25 mouse cellular contexts compared by ENCODE assay signal in the genomic region with DNA sequence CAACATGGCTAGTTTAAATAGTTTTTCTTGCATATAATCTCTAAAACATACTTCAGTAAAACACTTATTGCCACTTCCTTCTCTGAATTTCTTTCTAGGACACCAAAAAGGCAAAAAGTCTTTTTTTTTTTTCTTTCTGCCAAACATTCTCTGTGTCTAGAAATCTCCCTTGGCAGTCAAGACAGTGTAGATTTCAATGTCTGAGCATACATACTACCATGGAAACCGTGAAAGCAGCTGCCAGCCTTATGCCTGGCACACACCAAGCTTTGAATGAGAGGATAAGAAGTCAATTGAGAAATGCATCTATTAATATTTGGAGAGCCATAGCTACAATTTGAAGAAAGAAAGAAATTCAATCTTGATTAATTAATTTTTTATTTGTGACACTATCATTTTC.
DNase-seq lines count a peak whose midpoint lies in the region; ATAC-seq lines count a peak whose summit lies in the region.
"Had no signal": no experiment of that assay in that cellular context is flagged by ENCODE, and none has a peak within 500 bp of the region (broad histone marks: within the 10 kb centered on the region; RNA-seq: fewer than 3 reads in every experiment).

No protein-coding gene starts in this region.

- H3K27ac ChIP-seq in forebrain, embryonic 15.5 days (replicated peaks) = no peak overlapping the region
- H3K27ac ChIP-seq in forebrain, embryonic 10.5 days = no peak overlapping the region
- H3K27ac ChIP-seq: gastrocnemius, adult 2 months; heart, embryonic 15.5 days; kidney, embryonic 15.5 days; limb, embryonic 13.5 days; liver, embryonic 12.5 days; midbrain, embryonic 12.5 days; neural tube, embryonic 12.5 days; stomach, postnatal 0 days had no signal

- no peaks in the 10 kb centered on the region for H3K9me3 ChIP-seq in forebrain, embryonic 15.5 days
- no peaks in the 10 kb centered on the region for H3K9me3 ChIP-seq in forebrain, embryonic 10.5 days
- H3K9me3 ChIP-seq: heart, embryonic 15.5 days; kidney, embryonic 15.5 days; limb, embryonic 13.5 days; liver, embryonic 12.5 days; midbrain, embryonic 12.5 days; neural tube, embryonic 12.5 days had no signal

- no peaks in the 10 kb centered on the region for H3K4me1 ChIP-seq in forebrain, embryonic 15.5 days
- no peaks in the 10 kb centered on the region for H3K4me1 ChIP-seq in forebrain, embryonic 10.5 days
- H3K4me1 ChIP-seq: heart, embryonic 15.5 days; kidney, embryonic 15.5 days; limb, embryonic 13.5 days; liver, embryonic 12.5 days; midbrain, embryonic 12.5 days; neural tube, embryonic 12.5 days had no signal

- H3K27me3 ChIP-seq in forebrain, embryonic 15.5 days = no peaks in the 10 kb centered on the region
- no peaks in the 10 kb centered on the region for H3K27me3 ChIP-seq in forebrain, embryonic 10.5 days (ENCODE audit: poor library complexity, severe bottlenecking)
- H3K27me3 ChIP-seq: heart, embryonic 15.5 days; kidney, embryonic 15.5 days; limb, embryonic 13.5 days; liver, embryonic 12.5 days; midbrain, embryonic 12.5 days; neural tube, embryonic 12.5 days had no signal

- no peaks in the 10 kb centered on the region for H3K36me3 ChIP-seq in forebrain, embryonic 15.5 days
- no peaks in the 10 kb centered on the region for H3K36me3 ChIP-seq in forebrain, embryonic 10.5 days (replicated peaks)
- H3K36me3 ChIP-seq: heart, embryonic 15.5 days; kidney, embryonic 15.5 days; limb, embryonic 13.5 days; liver, embryonic 12.5 days; midbrain, embryonic 12.5 days; neural tube, embryonic 12.5 days had no signal

- H3K4me2 ChIP-seq in forebrain, embryonic 15.5 days (replicated peaks) = no peak overlapping the region
- H3K4me2 ChIP-seq: heart, embryonic 15.5 days; kidney, embryonic 15.5 days; limb, embryonic 13.5 days; liver, embryonic 12.5 days; midbrain, embryonic 12.5 days; neural tube, embryonic 12.5 days had no signal

- H3K4me3 ChIP-seq in forebrain, embryonic 15.5 days = no peak overlapping the region
- H3K4me3 ChIP-seq in forebrain, embryonic 10.5 days = no peak overlapping the region
- H3K4me3 ChIP-seq: gastrocnemius, adult 2 months; heart, embryonic 15.5 days; kidney, embryonic 15.5 days; limb, embryonic 13.5 days; liver, embryonic 12.5 days; midbrain, embryonic 12.5 days; neural tube, embryonic 12.5 days had no signal

- H3K9ac ChIP-seq in forebrain, embryonic 15.5 days (replicated peaks) = no peak overlapping the region
- H3K9ac ChIP-seq: heart, embryonic 15.5 days; kidney, embryonic 15.5 days; limb, embryonic 13.5 days; liver, embryonic 12.5 days; midbrain, embryonic 12.5 days; neural tube, embryonic 12.5 days had no signal

- WGBS in forebrain, embryonic 15.5 days = 78% methylated on average over 1 of the region's 1 CpGs
- WGBS in forebrain, embryonic 10.5 days = 76% methylated on average over 1 of the region's 1 CpGs

- DNase-seq in forebrain, embryonic 10.5 days (ENCODE audit: extremely low spot score, low spot score) = no peak
- DNase-seq in layer of hippocampus, adult 18-20 months (ENCODE audit: low spot score in 2 of 2) = peak; percentile 3 to 17
- no peak for DNase-seq in layer of hippocampus, adult 9-10 months (ENCODE audit: low spot score)
- DNase-seq in right cerebral cortex, adult 18-20 months = peak; percentile 0
- no peak for DNase-seq in right cerebral cortex, postnatal 36 days (ENCODE audit: low spot score in 2 of 2)
- DNase-seq in brain, embryonic 18.5 days (ENCODE audit: low read depth, low spot score) = peak; percentile 26
- no peak for DNase-seq in lung, postnatal 25 days (ENCODE audit: low spot score)
- DNase-seq: cerebellum, adult 8-10 months; cerebellum, postnatal 36 days; embryo, embryonic 11 days; gastrocnemius, adult 2 months; heart, postnatal 36 days; kidney, postnatal 36 days; lung, adult 18-20 months; lung, postnatal 10 days had no signal

- 0 out of 2 replicates have a peak, but pooled peaks have one; percentile 71 for ATAC-seq in forebrain, embryonic 15.5 days (replicated peaks)
- ATAC-seq: hindbrain, embryonic 16.5 days; intestine, postnatal 0 days; liver, embryonic 12.5 days had no signal

Comparison
In these comparisons a context has a peak if more than half of its experiments do, and no peak if none do; other contexts are left out.
1. DNase-seq: peak in layer of hippocampus, adult 18-20 months (2 of 2), right cerebral cortex, adult 18-20 months (single experiment) and brain, embryonic 18.5 days (single experiment); none in forebrain, embryonic 10.5 days (single experiment), layer of hippocampus, adult 9-10 months (single experiment), right cerebral cortex, postnatal 36 days (0 of 2) and lung, postnatal 25 days (single experiment).